Mouse (Mus musculus): ENCODE results near the gene Xirp1. TPM values are rescaled to one million over a fixed set of nuclear protein-coding genes. Genes with fewer than 3 reads are reported as not detected.

Xirp1 gene
- polyA plus RNA-seq, 1 experiment from 2014 or later, result 0.09 TPM

DNA sequence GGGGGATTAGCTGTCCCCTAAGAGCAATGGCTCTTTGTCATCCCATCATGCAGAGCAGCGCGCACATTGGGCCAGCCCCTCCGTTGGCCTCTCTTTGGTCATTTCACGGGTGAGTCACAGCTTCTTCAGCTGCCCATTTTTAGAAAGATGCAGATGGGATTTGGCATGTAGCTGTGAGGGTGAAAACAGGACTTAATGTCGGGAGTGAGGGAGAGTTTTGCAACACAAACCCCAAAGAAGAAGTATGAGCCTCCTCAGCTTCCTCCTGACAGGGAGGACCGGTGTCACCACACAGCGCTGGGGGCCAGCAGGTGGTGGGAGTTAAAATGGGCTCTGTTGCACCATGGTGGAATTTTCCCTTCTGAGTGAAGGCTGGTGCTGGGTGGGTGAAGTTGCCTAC is 19.7 kb upstream of the Xirp1 start:
- no peaks in the 10 kb centered on the region for H3K36me3 ChIP-seq

DNA sequence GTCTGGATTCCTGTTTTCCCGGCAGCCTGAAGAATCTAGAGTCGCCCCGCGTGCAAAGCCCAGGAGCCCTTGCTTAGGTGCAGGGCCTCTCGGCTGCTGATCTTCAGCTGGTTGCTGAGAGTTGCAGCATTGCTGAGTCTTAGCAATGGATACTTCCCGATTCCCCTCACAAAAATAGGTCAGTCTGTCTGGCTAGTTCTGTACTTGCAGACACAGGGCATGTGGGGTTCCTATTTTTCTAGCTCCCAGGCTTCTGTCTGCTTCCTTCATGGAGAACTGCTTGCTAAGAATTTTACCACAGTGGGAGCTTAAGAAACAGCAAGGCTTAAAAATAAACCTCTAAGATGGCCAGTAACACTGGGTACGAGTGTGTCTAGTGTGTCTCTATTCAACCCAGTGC is 14.0 kb upstream of the Xirp1 start:
- 81% methylated on average over 7 of the region's 7 CpGs for WGBS
- no peaks in the 10 kb centered on the region for H3K4me1 ChIP-seq (replicated peaks)
- H3K27me3 ChIP-seq, result no peaks in the 10 kb centered on the region
- no peak overlapping the region for H3K27ac ChIP-seq
- no peaks in the 10 kb centered on the region for H3K36me3 ChIP-seq
- no peaks in the 10 kb centered on the region for H3K9me3 ChIP-seq
- no peak for ATAC-seq (ENCODE audit: low FRiP score)
- H3K4me3 ChIP-seq, result no peak overlapping the region
- no peak overlapping the region for H3K9ac ChIP-seq
- no peak overlapping the region for H3K4me2 ChIP-seq

More for the DNA sequence above, 19.7 kb upstream of the Xirp1 start:
- Histone ChIP-seq H3K4me2 (no peak overlapping the region), H3K27me3 (no peaks in the 10 kb centered on the region), H3K9me3 (no peaks in the 10 kb centered on the region), H3K27ac (no peak overlapping the region), H3K4me3 (no peak overlapping the region), H3K4me1 (replicated peaks) (no peaks in the 10 kb centered on the region), H3K9ac (no peak overlapping the region)
- no peak for ATAC-seq (ENCODE audit: low FRiP score)
- WGBS, result 84% methylated on average over 7 of the region's 7 CpGs

DNA sequence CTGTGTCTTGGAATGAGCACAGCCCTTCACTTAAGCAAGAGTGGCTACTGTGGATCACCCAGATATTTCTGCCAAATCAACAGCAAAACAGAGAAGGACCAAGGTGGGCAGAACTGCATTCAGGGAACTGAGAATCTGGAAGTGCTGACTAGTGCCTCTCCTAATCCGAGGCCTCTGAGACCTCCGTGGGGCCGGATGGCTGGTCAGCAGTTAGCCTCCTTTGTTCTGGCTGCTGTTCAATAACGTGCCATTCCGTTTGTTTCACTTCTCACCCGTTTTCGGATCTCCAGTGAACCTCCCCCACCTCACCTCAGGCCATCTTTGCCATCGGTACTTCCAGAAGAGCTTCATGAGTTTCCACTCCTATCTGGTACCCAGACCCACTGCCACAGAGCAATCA is 11.0 kb upstream of the Xirp1 start:
- WGBS, result 80% methylated on average over 8 of the region's 8 CpGs

DNA sequence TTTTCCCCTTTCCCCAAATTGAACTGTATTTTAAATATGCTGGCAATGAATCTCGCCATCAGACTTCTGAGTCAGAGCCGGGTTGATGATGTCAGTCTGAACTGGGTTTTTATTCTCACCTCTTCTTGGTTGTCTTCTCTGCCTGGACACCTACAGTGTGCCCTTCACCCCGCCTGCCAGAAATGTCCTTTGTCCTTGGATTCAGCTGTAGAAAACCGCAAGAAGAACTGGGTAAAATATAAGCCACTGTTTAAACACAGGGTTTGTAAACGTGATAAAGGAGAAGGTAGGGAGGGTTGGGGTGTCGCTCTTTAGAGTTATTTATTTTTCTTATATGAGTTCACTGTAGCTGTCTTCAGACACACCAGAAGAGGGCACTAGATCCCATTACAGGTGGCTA is 9.3 kb upstream of the Xirp1 start:
- no peaks in the 10 kb centered on the region for H3K9me3 ChIP-seq
- no peak for ATAC-seq (ENCODE audit: low FRiP score)
- 0 out of 2 replicates have a peak, but pooled peaks cover under 1% of the 10 kb centered on the region for H3K4me1 ChIP-seq (replicated peaks)
- 90% methylated on average over 6 of the region's 6 CpGs for WGBS
- no peaks in the 10 kb centered on the region for H3K36me3 ChIP-seq
- H3K4me2 ChIP-seq, result no peak overlapping the region
- no peak overlapping the region for H3K9ac ChIP-seq
- H3K27ac ChIP-seq, result no peak overlapping the region
- no peaks in the 10 kb centered on the region for H3K27me3 ChIP-seq
- H3K4me3 ChIP-seq, result no peak overlapping the region

More for the DNA sequence above, 11.0 kb upstream of the Xirp1 start:
- Histone ChIP-seq H3K9ac (no peak overlapping the region), H3K4me3 (no peak overlapping the region), H3K27me3 (no peaks in the 10 kb centered on the region), H3K36me3 (no peaks in the 10 kb centered on the region), H3K4me2 (no peak overlapping the region), H3K9me3 (no peaks in the 10 kb centered on the region), H3K27ac (no peak overlapping the region), H3K4me1 (replicated peaks) (no peaks in the 10 kb centered on the region)
- ATAC-seq (ENCODE audit: low FRiP score), result no peak

DNA sequence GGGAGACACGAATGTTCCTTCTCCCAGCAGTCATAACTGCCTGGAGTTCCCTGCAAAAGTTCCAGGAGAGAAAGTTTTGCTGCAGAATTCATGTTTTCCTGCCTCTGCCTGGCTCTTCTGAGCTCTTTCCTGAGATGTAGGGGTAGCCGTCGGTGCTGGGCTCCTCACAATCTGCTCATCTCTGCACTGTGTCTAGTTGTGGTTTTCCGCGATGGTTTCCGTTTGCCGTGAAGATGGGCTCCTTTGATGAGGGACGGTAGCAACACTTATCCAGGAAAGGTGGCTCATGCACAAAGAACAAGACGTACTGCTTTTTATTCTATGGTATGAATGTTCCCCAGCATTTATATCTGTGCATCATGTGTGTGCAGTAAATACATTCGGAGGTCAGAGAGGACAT is 7.0 kb upstream of the Xirp1 start:
- H3K27ac ChIP-seq, result no peak overlapping the region
- peaks cover 10% of the 10 kb centered on the region for H3K4me1 ChIP-seq (replicated peaks)
- H3K9ac ChIP-seq, result no peak overlapping the region
- H3K4me3 ChIP-seq, result no peak overlapping the region
- ATAC-seq (ENCODE audit: low FRiP score), result no peak
- H3K27me3 ChIP-seq, result no peaks in the 10 kb centered on the region
- WGBS, result 88% methylated on average over 10 of the region's 10 CpGs
- no peaks in the 10 kb centered on the region for H3K36me3 ChIP-seq
- H3K9me3 ChIP-seq, result no peaks in the 10 kb centered on the region
- no peak overlapping the region for H3K4me2 ChIP-seq

DNA sequence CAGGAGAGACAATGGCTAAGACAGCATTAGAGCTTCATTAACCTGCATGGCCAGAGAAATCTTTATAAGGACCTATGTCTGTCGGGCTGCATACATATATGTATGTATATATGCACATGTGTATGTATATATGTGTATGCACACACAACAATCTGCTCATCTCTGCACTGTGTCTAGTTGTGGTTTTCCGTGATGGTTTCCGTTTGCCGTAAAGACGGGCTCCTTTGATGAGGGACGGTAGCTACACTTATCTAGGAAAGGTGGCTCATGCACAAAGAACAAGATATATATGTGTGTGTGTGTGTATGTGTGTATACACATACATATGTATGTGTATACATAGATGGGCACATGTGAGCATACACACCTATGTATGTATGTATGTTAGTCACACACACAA is 6.5 kb upstream of the Xirp1 start:
- Histone ChIP-seq H3K4me1 (replicated peaks) (peaks cover 10% of the 10 kb centered on the region), H3K4me3 (no peak overlapping the region), H3K27me3 (no peaks in the 10 kb centered on the region), H3K9ac (no peak overlapping the region), H3K36me3 (no peaks in the 10 kb centered on the region), H3K27ac (no peak overlapping the region), H3K9me3 (no peaks in the 10 kb centered on the region), H3K4me2 (no peak overlapping the region)
- ATAC-seq (ENCODE audit: low FRiP score), result no peak
- 96% methylated on average over 6 of the region's 6 CpGs for WGBS

DNA sequence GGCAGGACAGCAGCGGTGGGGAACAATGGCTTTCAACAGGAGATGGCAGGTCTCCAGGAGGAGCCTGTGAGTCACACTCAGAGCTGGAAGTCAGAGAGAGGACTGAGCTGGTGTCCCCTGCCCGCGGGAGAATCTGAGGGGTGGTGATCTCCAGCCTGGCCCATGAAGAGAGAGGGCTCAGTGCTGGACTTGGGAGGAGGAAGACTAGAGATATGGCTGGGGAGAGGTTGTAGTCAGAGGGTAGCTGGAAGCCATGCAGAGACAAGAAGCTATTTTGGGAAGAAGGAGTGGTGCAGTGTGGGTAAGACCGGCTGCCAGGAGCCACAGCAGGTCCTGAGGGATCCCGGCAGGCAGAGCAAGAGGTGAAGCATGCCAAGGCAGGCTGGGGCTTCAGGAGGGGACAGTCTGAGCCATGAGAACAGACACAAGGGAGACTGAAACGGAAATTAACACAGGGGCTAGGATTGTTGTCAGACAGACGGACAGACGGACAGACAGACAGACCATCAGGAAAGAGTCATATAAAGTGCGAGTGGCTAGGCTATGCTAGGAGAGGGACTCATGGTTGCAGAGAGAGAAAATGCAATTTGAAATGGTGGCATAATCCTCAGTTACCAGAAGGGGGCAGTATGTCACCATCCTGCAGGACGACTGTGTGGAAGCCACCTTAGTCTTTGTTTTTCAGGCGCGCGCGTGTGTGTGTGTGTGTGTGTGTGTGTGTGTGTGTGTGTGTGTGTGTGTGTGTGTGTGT is 4.2 kb upstream of the Xirp1 start:
- Histone ChIP-seq H3K4me1 (replicated peaks) (peaks cover 10% of the 10 kb centered on the region), H3K36me3 (no peaks in the 10 kb centered on the region), H3K9me3 (no peaks in the 10 kb centered on the region), H3K4me3 (no peak overlapping the region), H3K9ac (no peak overlapping the region), H3K4me2 (no peak overlapping the region), H3K27ac (no peak overlapping the region), H3K27me3 (no peaks in the 10 kb centered on the region)
- 26% methylated on average over 12 of the region's 14 CpGs for WGBS
- ATAC-seq (ENCODE audit: low FRiP score), result peak; percentile 52; the same call in 1 of the 2 replicates

DNA sequence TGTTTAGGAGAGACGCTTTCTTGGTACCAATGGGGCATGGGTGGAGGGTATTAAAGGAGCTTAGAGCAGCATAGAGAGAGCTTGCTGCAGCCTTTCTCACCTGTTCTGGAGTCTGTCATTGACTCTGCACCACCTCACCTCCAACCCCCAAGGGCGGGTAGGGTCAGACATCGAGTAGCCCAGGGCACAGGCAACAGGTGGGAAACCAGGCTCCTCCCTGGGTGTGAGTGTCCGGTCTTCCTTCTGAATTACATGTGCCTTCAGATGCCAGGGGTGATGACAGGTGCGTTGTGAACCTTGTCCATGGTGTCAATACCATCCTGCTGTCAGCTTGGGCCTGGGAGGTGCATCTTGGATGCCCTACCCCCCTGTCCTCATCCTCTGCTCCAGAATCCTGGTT is 1.2 kb upstream of the Xirp1 start:
- H3K9ac ChIP-seq, result no peak overlapping the region
- WGBS, result 83% methylated on average over 5 of the region's 5 CpGs
- no peak overlapping the region for H3K4me3 ChIP-seq
- H3K9me3 ChIP-seq, result no peaks in the 10 kb centered on the region
- H3K27ac ChIP-seq, result no peak overlapping the region
- no peak for ATAC-seq (ENCODE audit: low FRiP score)
- H3K4me2 ChIP-seq, result no peak overlapping the region
- H3K4me1 ChIP-seq (replicated peaks), result peaks cover 10% of the 10 kb centered on the region
- H3K27me3 ChIP-seq, result no peaks in the 10 kb centered on the region
- no peaks in the 10 kb centered on the region for H3K36me3 ChIP-seq

DNA sequence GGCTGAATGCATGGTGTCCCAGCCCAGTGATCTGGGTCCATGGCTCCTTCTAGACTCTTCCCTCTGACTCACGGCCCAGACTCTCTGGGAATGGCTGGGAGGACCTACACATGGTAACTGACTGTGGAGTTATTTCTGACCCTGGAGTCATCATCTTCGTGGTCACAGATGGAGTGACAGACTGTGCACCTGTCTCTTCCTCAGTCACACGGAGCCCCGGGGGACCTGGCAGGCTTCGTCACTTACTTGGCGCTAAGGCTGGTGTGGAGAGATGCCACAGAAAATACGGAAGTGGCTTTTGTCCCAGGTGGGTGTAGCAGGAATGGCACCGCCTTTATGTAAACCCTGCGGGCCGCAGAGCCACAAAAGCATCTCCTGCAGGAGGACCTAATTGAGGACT is 773 bp upstream of the Xirp1 start:
- Histone ChIP-seq H3K9ac (no peak overlapping the region), H3K4me1 (replicated peaks) (peaks cover 10% of the 10 kb centered on the region), H3K27ac (no peak overlapping the region), H3K4me3 (no peak overlapping the region), H3K27me3 (0 out of 2 replicates have a peak, but pooled peaks cover 3% of the 10 kb centered on the region), H3K9me3 (no peaks in the 10 kb centered on the region), H3K36me3 (no peaks in the 10 kb centered on the region), H3K4me2 (no peak overlapping the region)
- no peak for ATAC-seq (ENCODE audit: low FRiP score)
- WGBS, result 80% methylated on average over 10 of the region's 10 CpGs

DNA sequence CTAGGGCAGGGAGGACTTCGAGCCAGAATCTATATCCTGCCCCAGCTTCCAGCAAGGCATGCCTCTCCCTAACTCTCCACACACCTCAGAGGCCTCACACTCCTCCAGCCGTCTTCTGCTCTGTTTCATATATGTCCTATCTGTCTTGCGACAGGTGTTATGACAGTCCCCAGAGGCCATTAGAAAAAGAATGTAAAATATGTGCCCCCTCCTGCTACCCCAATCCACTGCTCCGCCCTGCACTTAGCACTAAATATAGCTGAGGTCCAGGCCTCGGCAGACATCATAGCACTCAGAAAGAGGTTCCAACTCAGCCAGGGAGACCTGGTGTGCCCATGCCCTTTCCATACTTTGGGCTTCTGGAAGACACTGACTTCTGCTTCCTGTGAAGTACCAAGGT is 2.2 kb downstream of the Xirp1 start:
- peaks cover 4% of the 10 kb centered on the region; the same call in 1 of the 2 replicates for H3K4me1 ChIP-seq (replicated peaks)
- 69% methylated on average over 5 of the region's 5 CpGs for WGBS

DNA sequence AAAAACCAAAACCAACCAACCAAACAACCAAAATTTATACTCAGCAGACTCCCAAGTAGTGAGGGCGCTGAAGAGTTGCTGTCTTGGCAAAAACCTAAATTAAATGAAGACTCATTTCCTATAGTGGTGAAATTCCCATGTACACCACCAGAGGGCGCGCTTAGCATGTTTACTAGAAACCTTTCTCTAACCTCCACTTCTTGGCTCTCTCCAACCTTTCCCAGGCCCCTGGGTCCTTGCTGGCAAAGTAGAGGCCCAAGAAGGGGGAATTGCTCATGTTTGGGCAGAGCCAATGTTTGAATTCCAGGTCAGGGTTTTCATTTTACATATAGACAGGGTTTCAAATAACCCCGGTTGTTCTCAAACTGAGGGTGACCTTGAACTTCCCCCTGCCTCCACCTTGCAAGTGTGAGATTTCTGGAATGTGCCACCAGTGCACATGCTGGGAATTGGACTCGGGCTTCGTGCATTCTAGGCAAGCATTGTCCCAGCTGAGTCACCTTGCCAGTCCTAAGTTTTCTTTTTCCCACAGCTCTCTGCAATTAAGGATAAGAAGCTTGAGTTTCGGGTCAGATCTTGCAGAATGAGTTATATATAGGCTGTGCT is 3.0 kb downstream of the Xirp1 start:
- peaks cover 4% of the 10 kb centered on the region; the same call in 1 of the 2 replicates for H3K4me1 ChIP-seq (replicated peaks)
- no peaks in the 10 kb centered on the region for H3K36me3 ChIP-seq
- no peak overlapping the region for H3K27ac ChIP-seq
- no peaks in the 10 kb centered on the region for H3K9me3 ChIP-seq
- H3K27me3 ChIP-seq, result 0 out of 2 replicates have a peak, but pooled peaks cover 7% of the 10 kb centered on the region
- 50% methylated on average over 7 of the region's 7 CpGs for WGBS
- H3K4me3 ChIP-seq, result no peak overlapping the region
- ATAC-seq (ENCODE audit: low FRiP score), result no peak
- H3K9ac ChIP-seq, result no peak overlapping the region
- no peak overlapping the region for H3K4me2 ChIP-seq

More for the DNA sequence above, 2.2 kb downstream of the Xirp1 start:
- no peak overlapping the region for H3K4me3 ChIP-seq
- H3K9me3 ChIP-seq, result no peaks in the 10 kb centered on the region
- H3K27me3 ChIP-seq, result 0 out of 2 replicates have a peak, but pooled peaks cover 7% of the 10 kb centered on the region
- no peak overlapping the region for H3K4me2 ChIP-seq
- ATAC-seq (ENCODE audit: low FRiP score), result no peak
- H3K27ac ChIP-seq, result no peak overlapping the region
- no peak overlapping the region for H3K9ac ChIP-seq
- H3K36me3 ChIP-seq, result no peaks in the 10 kb centered on the region

DNA sequence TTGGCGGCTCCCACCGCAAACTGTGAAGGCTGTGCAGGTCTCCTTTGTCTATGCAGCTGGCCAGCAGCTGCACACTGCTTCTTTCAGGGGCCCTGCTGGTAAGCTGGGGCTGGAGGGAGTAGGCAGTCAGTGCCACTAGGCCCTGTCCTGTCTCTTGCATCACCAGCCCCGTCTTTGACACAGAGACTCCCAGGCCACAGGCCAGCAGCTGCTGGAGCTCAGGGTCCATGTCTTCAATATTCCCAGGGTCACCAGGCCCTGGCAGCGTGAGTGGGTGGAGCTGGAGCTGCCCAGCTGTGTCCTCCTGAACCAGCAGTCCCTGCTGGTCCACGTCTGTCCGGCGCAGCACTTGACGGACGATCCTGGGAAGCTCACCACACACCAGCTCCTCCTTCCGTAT is 6.4 kb downstream of the Xirp1 start:
- 0 out of 2 replicates have a peak, but pooled peaks cover 30% of the 10 kb centered on the region for H3K27me3 ChIP-seq
- H3K4me3 ChIP-seq, result no peak overlapping the region
- H3K27ac ChIP-seq, result no peak overlapping the region
- H3K4me2 ChIP-seq, result no peak overlapping the region
- peaks cover 4% of the 10 kb centered on the region; the same call in 1 of the 2 replicates for H3K4me1 ChIP-seq (replicated peaks)
- no peaks in the 10 kb centered on the region for H3K36me3 ChIP-seq
- peak overlapping the region; percentile 10; the same call in 1 of the 2 replicates for H3K9ac ChIP-seq
- ATAC-seq (ENCODE audit: low FRiP score), result no peak
- H3K9me3 ChIP-seq, result no peaks in the 10 kb centered on the region
- 61% methylated on average over 10 of the region's 10 CpGs for WGBS

DNA sequence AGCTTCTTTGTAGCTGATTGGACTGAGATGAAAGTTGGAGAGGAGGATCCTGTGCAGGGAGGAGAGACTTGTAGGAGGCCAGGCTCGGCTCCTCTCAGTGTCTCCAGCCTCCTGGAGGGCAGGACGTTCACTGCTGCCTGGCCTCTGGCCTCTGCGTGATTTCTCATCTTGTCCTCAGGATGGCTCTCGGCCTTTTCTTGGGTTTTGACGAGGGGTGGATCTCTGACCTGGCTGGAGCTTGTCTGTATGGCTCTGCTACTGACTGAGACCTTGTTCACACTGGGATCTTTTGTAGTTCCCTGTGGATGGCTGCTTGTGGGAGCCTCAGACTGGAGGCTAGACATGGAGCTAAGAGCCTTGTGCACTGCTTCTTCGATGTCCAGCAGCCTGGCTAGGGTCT is 8.6 kb downstream of the Xirp1 start:
- no peaks in the 10 kb centered on the region for H3K36me3 ChIP-seq
- no peak overlapping the region for H3K4me2 ChIP-seq
- peaks cover 12% of the 10 kb centered on the region for H3K4me1 ChIP-seq (replicated peaks)
- no peak overlapping the region for H3K27ac ChIP-seq
- 0 out of 2 replicates have a peak, but pooled peaks cover 30% of the 10 kb centered on the region for H3K27me3 ChIP-seq
- 59% methylated on average over 6 of the region's 6 CpGs for WGBS
- ATAC-seq (ENCODE audit: low FRiP score), result no peak
- no peak overlapping the region for H3K9ac ChIP-seq
- no peaks in the 10 kb centered on the region for H3K9me3 ChIP-seq
- H3K4me3 ChIP-seq, result no peak overlapping the region

All from hindbrain, embryonic 13.5 days (tissue).